Mouse (Mus musculus): ENCODE measurements around the gene Hinfp. TPM values are rescaled to one million over a fixed set of nuclear protein-coding genes. Genes with fewer than 3 reads are reported as not detected.
"Not testable (repeated sequence)": the region's sequence is repeated elsewhere in the genome, so short reads cannot be mapped to it uniquely, and the experiment has no call there.

Gene Hinfp
- polyA plus RNA-seq, 1 experiment = 13.1 TPM

DNA sequence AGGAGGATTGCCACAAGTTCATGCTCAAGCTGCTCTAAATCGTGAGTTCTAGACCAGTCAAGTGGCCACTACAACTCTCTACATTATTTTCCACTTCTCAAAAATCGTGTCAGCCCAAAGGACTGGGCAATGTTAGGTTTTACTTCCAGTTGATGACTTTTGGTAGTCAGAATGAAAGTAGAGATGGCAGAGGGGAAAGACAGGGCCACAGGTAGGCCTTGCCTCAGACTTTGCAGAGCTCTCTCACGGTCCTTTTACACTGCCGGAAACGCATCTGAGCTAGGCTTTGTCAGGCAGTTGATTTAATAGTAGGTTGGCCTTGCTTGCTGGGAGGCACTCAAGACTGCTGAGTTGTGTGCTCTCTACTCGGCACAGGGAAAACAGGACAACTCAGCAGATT lies 18.7 kb upstream of the Hinfp start:
- Histone ChIP-seq H3K27ac (ENCODE audit: control insufficient read depth, insufficient read depth, low read depth, low read length) (no peak overlapping the region), H3K27me3 (ENCODE audit: control insufficient read depth, insufficient read depth, low read length) (no peaks in the 10 kb centered on the region), H3K4me3 (ENCODE audit: control insufficient read depth, low read depth, low read length) (no peak overlapping the region), H3K4me1 (ENCODE audit: control insufficient read depth, insufficient read depth, low read length) (peaks cover 31% of the 10 kb centered on the region), H3K36me3 (ENCODE audit: control insufficient read depth, insufficient read depth, low read length) (no peaks in the 10 kb centered on the region)
- TF ChIP-seq CTCF (IDR thresholded peaks at IDR 0.05; ENCODE audit: control insufficient read depth, insufficient read depth, insufficient replicate concordance, low read depth, low read length) = no peak
- TF ChIP-seq POLR2A (IDR thresholded peaks at IDR 0.05; ENCODE audit: control insufficient read depth, low read depth, low read length) = no peak

DNA sequence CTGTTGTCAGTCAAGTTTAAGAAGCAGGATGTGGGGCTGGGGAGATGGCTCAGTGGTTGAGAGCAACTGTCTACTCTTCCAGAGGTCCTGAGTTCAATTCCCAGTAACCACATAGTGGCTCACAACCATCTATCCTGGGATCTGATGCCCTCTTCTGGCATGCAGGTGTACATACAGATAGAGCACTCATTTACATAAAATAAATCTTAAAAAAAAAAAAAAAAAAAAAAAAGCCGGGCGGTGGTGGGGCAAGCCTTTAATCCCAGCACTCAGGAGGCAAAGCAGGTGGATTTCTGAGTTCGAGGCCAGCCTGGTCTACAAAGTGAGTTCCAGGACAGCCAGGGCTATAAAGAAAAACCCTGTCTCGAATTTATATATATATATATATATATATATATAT lies 18.2 kb upstream of the Hinfp start:
- not testable (repeated sequence) for H3K36me3 ChIP-seq (ENCODE audit: control insufficient read depth, insufficient read depth, low read length); H3K27ac ChIP-seq (ENCODE audit: control insufficient read depth, insufficient read depth, low read depth, low read length); H3K27me3 ChIP-seq (ENCODE audit: control insufficient read depth, insufficient read depth, low read length); H3K4me3 ChIP-seq (ENCODE audit: control insufficient read depth, low read depth, low read length)
- H3K4me1 ChIP-seq (ENCODE audit: control insufficient read depth, insufficient read depth, low read length) = peaks cover 35% of the 10 kb centered on the region

- Histone ChIP-seq H3K27ac (ENCODE audit: control insufficient read depth, insufficient read depth, low read depth, low read length) (peak overlapping the region; percentile 61), H3K36me3 (ENCODE audit: control insufficient read depth, insufficient read depth, low read length) (no peaks in the 10 kb centered on the region; the same call in 1 of the 2 replicates), H3K27me3 (ENCODE audit: control insufficient read depth, insufficient read depth, low read length) (no peaks in the 10 kb centered on the region), H3K4me3 (ENCODE audit: control insufficient read depth, low read depth, low read length) (peak overlapping the region; percentile 86; the same call in 1 of the 2 replicates), H3K4me1 (ENCODE audit: control insufficient read depth, insufficient read depth, low read length) (peaks cover 24% of the 10 kb centered on the region)
- TF ChIP-seq POLR2A (IDR thresholded peaks at IDR 0.05; ENCODE audit: control insufficient read depth, low read depth, low read length) (no peak), CTCF (IDR thresholded peaks at IDR 0.05; ENCODE audit: control insufficient read depth, insufficient read depth, insufficient replicate concordance, low read depth, low read length) (no peak)
Measured at GRCm38 (mm10) chr9:44320799-44321133, 15.3 kb upstream of the Hinfp start.

GRCm38 (mm10) chr9:44319887-44320798 lies 14.7 kb upstream of the Hinfp start, which contains the start of gene C2cd2l:
TSS of gene C2cd2l (minus strand) at chr9:44320285.
- peak within 1 kb of the TSS; percentile 61 for H3K27ac ChIP-seq (ENCODE audit: control insufficient read depth, insufficient read depth, low read depth, low read length)
- peaks cover 23% of the 10 kb centered on the region for H3K4me1 ChIP-seq (ENCODE audit: control insufficient read depth, insufficient read depth, low read length)
- TF ChIP-seq POLR2A (IDR thresholded peaks at IDR 0.05; ENCODE audit: control insufficient read depth, low read depth, low read length) = peak; percentile 30; the same call in 1 of the 2 replicates
- TF ChIP-seq CTCF (IDR thresholded peaks at IDR 0.05; ENCODE audit: control insufficient read depth, insufficient read depth, insufficient replicate concordance, low read depth, low read length) = no peak
- peak within 1 kb of the TSS; percentile 86 for H3K4me3 ChIP-seq (ENCODE audit: control insufficient read depth, low read depth, low read length)
- no peaks in the 10 kb centered on the region for H3K27me3 ChIP-seq (ENCODE audit: control insufficient read depth, insufficient read depth, low read length)
- no peaks in the 10 kb centered on the region; the same call in 1 of the 2 replicates for H3K36me3 ChIP-seq (ENCODE audit: control insufficient read depth, insufficient read depth, low read length)

DNA sequence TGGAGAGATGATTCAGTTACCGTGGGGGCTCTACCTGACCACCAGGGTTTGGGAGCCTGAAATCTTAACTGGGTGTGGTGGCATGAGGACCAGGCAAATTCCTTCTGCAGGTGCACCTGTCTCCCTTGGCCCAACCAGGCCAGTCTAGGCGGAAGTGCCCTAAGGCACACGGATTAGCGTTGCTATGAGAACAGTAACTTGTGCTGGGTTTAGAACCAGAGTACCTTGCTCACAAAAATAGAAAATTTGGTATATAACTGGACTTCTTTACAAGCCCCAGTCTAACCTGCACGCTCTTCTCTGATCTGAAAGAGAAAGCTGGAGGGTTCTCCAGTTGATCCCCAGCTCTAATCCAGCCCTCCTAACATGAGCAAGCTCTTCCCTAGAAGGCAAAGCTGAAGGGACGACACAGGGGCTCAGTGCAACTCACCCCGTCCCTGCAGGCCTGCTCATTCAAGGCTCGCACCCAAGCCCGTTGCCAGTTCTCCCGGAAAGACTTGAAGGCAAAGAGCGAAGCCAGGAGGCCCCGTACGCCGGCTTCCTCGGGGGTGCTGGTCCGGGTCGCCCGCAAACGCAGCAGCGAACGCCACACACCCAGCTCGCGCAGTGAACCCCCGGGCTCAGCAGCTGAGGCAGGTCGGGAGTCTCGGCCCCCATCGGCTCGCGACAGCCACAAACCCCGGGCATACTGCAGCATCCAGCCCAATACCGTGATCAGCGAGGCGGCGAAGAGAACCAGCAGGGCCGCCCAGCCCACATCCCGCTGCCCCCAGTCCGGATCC lies 13.8 kb upstream of the Hinfp start:
- Histone ChIP-seq H3K36me3 (ENCODE audit: control insufficient read depth, insufficient read depth, low read length) (no peaks in the 10 kb centered on the region; the same call in 1 of the 2 replicates), H3K4me3 (ENCODE audit: control insufficient read depth, low read depth, low read length) (peak overlapping the region; percentile 86), H3K4me1 (ENCODE audit: control insufficient read depth, insufficient read depth, low read length) (peaks cover 23% of the 10 kb centered on the region), H3K27me3 (ENCODE audit: control insufficient read depth, insufficient read depth, low read length) (no peaks in the 10 kb centered on the region), H3K27ac (ENCODE audit: control insufficient read depth, insufficient read depth, low read depth, low read length) (no peak overlapping the region)
- TF ChIP-seq CTCF (IDR thresholded peaks at IDR 0.05; ENCODE audit: control insufficient read depth, insufficient read depth, insufficient replicate concordance, low read depth, low read length) (no peak), POLR2A (IDR thresholded peaks at IDR 0.05; ENCODE audit: control insufficient read depth, low read depth, low read length) (no peak)

DNA sequence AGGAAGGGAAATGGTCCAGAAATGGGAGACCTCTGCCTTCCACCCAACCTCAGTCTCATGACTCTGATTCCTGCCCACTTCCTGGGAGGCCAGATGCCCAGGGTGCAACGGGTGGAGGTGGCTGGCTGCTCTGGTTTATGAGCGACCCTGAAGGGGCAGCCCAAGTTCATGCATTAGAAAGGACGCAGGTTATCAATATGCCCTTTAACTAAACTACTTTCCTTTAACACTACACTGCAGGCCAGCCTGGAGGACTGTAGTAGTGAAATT lies 13.3 kb upstream of the Hinfp start:
- no peak overlapping the region for H3K27ac ChIP-seq (ENCODE audit: control insufficient read depth, insufficient read depth, low read depth, low read length)
- no peaks in the 10 kb centered on the region; the same call in 1 of the 2 replicates for H3K36me3 ChIP-seq (ENCODE audit: control insufficient read depth, insufficient read depth, low read length)
- no peak for TF ChIP-seq POLR2A (IDR thresholded peaks at IDR 0.05; ENCODE audit: control insufficient read depth, low read depth, low read length)
- TF ChIP-seq CTCF (IDR thresholded peaks at IDR 0.05; ENCODE audit: control insufficient read depth, insufficient read depth, insufficient replicate concordance, low read depth, low read length) = no peak
- H3K27me3 ChIP-seq (ENCODE audit: control insufficient read depth, insufficient read depth, low read length) = no peaks in the 10 kb centered on the region
- no peak overlapping the region for H3K4me3 ChIP-seq (ENCODE audit: control insufficient read depth, low read depth, low read length)
- peaks cover 23% of the 10 kb centered on the region for H3K4me1 ChIP-seq (ENCODE audit: control insufficient read depth, insufficient read depth, low read length)

GRCm38 (mm10) chr9:44318076-44318825 lies 12.8 kb upstream of the Hinfp start:
- H3K4me3 ChIP-seq (ENCODE audit: control insufficient read depth, low read depth, low read length) = no peak overlapping the region
- no peak for TF ChIP-seq CTCF (IDR thresholded peaks at IDR 0.05; ENCODE audit: control insufficient read depth, insufficient read depth, insufficient replicate concordance, low read depth, low read length)
- TF ChIP-seq POLR2A (IDR thresholded peaks at IDR 0.05; ENCODE audit: control insufficient read depth, low read depth, low read length) = no peak
- H3K27me3 ChIP-seq (ENCODE audit: control insufficient read depth, insufficient read depth, low read length) = no peaks in the 10 kb centered on the region
- no peaks in the 10 kb centered on the region; the same call in 1 of the 2 replicates for H3K36me3 ChIP-seq (ENCODE audit: control insufficient read depth, insufficient read depth, low read length)
- H3K4me1 ChIP-seq (ENCODE audit: control insufficient read depth, insufficient read depth, low read length) = peaks cover 23% of the 10 kb centered on the region
- H3K27ac ChIP-seq (ENCODE audit: control insufficient read depth, insufficient read depth, low read depth, low read length) = no peak overlapping the region

Data from testis, adult 2 months (tissue).